Mouse (Mus musculus): ENCODE results near the gene Spns3. TPM values are rescaled to one million over a fixed set of nuclear protein-coding genes. Genes with fewer than 3 reads are reported as not detected.
A peak's percentile ranks its signal among the peaks of the same experiment; 100 is the strongest.

The Spns3 gene
- polyA plus RNA-seq, 1 experiment from 2014 or later, result 1.9 TPM

DNA sequence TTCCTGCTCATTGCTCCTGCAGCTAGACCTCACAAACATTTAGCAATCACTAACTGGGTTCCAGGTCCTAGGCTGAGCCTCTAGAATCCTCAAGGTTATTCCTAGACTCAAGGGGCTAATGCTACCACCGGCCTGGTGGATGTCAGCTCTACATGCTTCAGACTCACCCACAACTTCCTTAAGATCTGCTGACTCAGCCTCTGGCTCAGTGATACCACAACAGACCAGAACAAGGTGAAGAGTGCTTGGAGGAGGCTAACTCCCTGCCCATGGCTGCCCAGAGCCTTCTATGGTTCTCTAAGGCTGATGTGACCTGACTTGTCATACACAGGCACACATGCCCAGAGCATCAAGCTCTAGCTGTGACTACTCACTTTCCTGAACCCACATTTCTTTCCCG is 70.8 kb downstream of the Spns3 start:
- Histone ChIP-seq H3K36me3 (replicated peaks; ENCODE audit: insufficient read depth, low read length) (no peaks in the 10 kb centered on the region), H3K4me2 (ENCODE audit: low read depth, low read length) (no peak overlapping the region), H3K4me1 (ENCODE audit: insufficient read depth) (peaks cover 36% of the 10 kb centered on the region), H3K9ac (replicated peaks) (no peak overlapping the region), H3K27ac (ENCODE audit: low read depth) (no peak overlapping the region), H3K9me3 (ENCODE audit: low read length) (no peaks in the 10 kb centered on the region), H3K27me3 (ENCODE audit: insufficient read depth, low read length) (no peaks in the 10 kb centered on the region), H3K4me3 (ENCODE audit: low read depth, low read length) (no peak overlapping the region)
- ATAC-seq (no peak), DNase-seq (no peak)
- no peak for TF ChIP-seq CTCF (IDR thresholded peaks at IDR 0.05; ENCODE audit: low read depth)
- TF ChIP-seq EP300 (IDR thresholded peaks at IDR 0.05; ENCODE audit: low read depth), result no peak
- WGBS (ENCODE audit: insufficient replicate concordance), result 47% methylated on average over 2 of the region's 2 CpGs

DNA sequence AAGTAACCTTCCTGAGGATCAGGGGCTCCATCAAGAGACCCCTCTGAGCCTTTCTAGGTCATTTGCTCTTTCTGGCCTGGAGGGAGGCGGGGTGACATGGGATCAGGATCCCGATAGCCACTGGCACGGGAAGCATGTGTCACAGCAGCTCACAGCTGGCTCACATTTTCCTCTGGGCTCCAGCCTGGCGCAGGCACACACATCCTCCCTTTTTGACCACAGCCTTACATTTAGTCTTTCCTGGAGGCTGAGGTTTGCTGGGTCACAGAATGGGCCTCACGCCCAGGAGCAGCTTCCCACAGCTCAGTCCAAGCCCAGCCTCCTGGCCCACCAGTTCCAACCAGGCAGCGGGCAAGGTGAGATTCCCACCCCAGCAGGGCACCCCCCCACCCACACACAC is 72.1 kb downstream of the Spns3 start:
- WGBS (ENCODE audit: insufficient replicate concordance), result 46% methylated on average over 6 of the region's 6 CpGs
- DNase-seq (no peak), ATAC-seq (no peak)
- no peak overlapping the region for H3K4me2 ChIP-seq (ENCODE audit: low read depth, low read length)
- no peaks in the 10 kb centered on the region for H3K9me3 ChIP-seq (ENCODE audit: low read length)
- H3K36me3 ChIP-seq (replicated peaks; ENCODE audit: insufficient read depth, low read length), result no peaks in the 10 kb centered on the region
- no peak for TF ChIP-seq CTCF (IDR thresholded peaks at IDR 0.05; ENCODE audit: low read depth)
- TF ChIP-seq EP300 (IDR thresholded peaks at IDR 0.05; ENCODE audit: low read depth), result no peak
- peaks cover 48% of the 10 kb centered on the region for H3K4me1 ChIP-seq (ENCODE audit: insufficient read depth)
- no peak overlapping the region for H3K4me3 ChIP-seq (ENCODE audit: low read depth, low read length)
- H3K27me3 ChIP-seq (ENCODE audit: insufficient read depth, low read length), result no peaks in the 10 kb centered on the region
- no peak overlapping the region for H3K9ac ChIP-seq (replicated peaks)
- peak overlapping the region; percentile 11; the same call in 1 of the 2 replicates for H3K27ac ChIP-seq (ENCODE audit: low read depth)

DNA sequence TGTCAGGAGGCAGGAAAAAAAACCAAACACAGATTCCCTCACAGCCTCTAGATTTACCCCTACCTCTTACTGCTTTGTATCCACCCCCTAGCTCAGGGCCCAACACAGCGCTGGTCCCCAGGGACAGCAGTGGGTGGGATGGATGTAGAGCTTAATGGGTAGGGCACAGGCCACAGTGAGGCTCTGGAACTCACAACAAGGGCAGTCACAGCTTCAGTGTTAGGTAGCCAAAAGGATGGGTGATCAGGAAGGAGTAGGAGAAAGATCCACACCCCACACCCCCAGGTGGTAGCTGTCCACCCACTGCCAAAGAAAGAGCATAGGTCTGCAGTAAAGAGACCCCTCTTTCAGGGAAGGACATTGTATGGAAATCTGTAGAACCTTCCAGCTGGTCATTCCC is 72.7 kb downstream of the Spns3 start:
- Histone ChIP-seq H3K27me3 (ENCODE audit: insufficient read depth, low read length) (no peaks in the 10 kb centered on the region), H3K36me3 (replicated peaks; ENCODE audit: insufficient read depth, low read length) (no peaks in the 10 kb centered on the region), H3K9me3 (ENCODE audit: low read length) (no peaks in the 10 kb centered on the region), H3K4me1 (ENCODE audit: insufficient read depth) (peaks cover 51% of the 10 kb centered on the region), H3K27ac (ENCODE audit: low read depth) (0 out of 2 replicates have a peak overlapping the region, but pooled peaks have one; percentile 16), H3K9ac (replicated peaks) (no peak overlapping the region), H3K4me2 (ENCODE audit: low read depth, low read length) (no peak overlapping the region), H3K4me3 (ENCODE audit: low read depth, low read length) (no peak overlapping the region)
- 86% methylated on average over 1 of the region's 1 CpGs for WGBS (ENCODE audit: insufficient replicate concordance)
- no peak for DNase-seq
- TF ChIP-seq EP300 (IDR thresholded peaks at IDR 0.05; ENCODE audit: low read depth) (no peak), CTCF (IDR thresholded peaks at IDR 0.05; ENCODE audit: low read depth) (no peak)
- ATAC-seq, result no peak

GRCm38 (mm10) chr11:72477182-72477581 is 73.1 kb downstream of the Spns3 start:
- Histone ChIP-seq H3K9ac (replicated peaks) (no peak overlapping the region), H3K27ac (ENCODE audit: low read depth) (no peak overlapping the region), H3K9me3 (ENCODE audit: low read length) (no peaks in the 10 kb centered on the region), H3K36me3 (replicated peaks; ENCODE audit: insufficient read depth, low read length) (no peaks in the 10 kb centered on the region), H3K4me1 (ENCODE audit: insufficient read depth) (peaks cover 51% of the 10 kb centered on the region), H3K4me2 (ENCODE audit: low read depth, low read length) (no peak overlapping the region), H3K4me3 (ENCODE audit: low read depth, low read length) (no peak overlapping the region), H3K27me3 (ENCODE audit: insufficient read depth, low read length) (no peaks in the 10 kb centered on the region)
- no peak for TF ChIP-seq CTCF (IDR thresholded peaks at IDR 0.05; ENCODE audit: low read depth)
- no peak for TF ChIP-seq EP300 (IDR thresholded peaks at IDR 0.05; ENCODE audit: low read depth)
- no peak for ATAC-seq
- no peak for DNase-seq
- 43% methylated on average over 5 of the region's 5 CpGs for WGBS (ENCODE audit: insufficient replicate concordance)

DNA sequence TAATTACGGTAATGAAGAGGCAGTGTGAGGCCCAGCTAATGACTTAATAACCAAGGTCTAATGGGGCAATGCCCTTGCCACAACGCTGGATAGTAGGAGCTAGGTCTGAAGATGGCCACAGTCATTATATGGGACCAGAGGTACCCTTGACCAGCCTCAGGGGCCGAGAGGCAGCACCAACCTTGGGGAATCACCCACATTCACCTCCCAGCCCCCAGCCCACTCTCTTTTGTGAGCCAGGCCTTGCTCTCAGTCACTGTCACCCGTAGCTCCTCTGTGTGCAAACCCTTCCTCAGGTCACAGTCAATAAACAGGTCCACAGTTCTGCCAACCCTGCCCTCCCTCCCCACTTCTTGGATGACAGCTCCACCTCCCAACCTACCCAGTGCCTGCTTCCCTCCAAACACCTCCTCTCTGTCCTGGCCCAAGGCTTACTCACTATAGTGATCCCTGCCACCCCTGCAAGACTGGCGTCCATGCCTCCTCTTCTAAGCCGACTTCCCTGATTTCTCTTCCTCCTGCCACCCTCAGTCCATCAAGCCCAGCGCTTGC is 74.2 kb downstream of the Spns3 start:
- no peaks in the 10 kb centered on the region for H3K36me3 ChIP-seq (replicated peaks; ENCODE audit: insufficient read depth, low read length)
- peak overlapping the region; percentile 73; the same call in 1 of the 2 replicates for H3K27ac ChIP-seq (ENCODE audit: low read depth)
- H3K9ac ChIP-seq (replicated peaks), result no peak overlapping the region
- 52% methylated on average over 7 of the region's 7 CpGs for WGBS (ENCODE audit: insufficient replicate concordance)
- H3K9me3 ChIP-seq (ENCODE audit: low read length), result no peaks in the 10 kb centered on the region
- no peak for TF ChIP-seq EP300 (IDR thresholded peaks at IDR 0.05; ENCODE audit: low read depth)
- no peaks in the 10 kb centered on the region for H3K27me3 ChIP-seq (ENCODE audit: insufficient read depth, low read length)
- H3K4me3 ChIP-seq (ENCODE audit: low read depth, low read length), result no peak overlapping the region
- peaks cover 52% of the 10 kb centered on the region for H3K4me1 ChIP-seq (ENCODE audit: insufficient read depth)
- 0 out of 2 replicates have a peak overlapping the region, but pooled peaks have one; percentile 39 for H3K4me2 ChIP-seq (ENCODE audit: low read depth, low read length)
- no peak for ATAC-seq
- no peak for DNase-seq

- Histone ChIP-seq H3K9me3 (ENCODE audit: low read length) (no peaks in the 10 kb centered on the region), H3K27ac (ENCODE audit: low read depth) (peak overlapping the region; percentile 73), H3K4me3 (ENCODE audit: low read depth, low read length) (no peak overlapping the region), H3K36me3 (replicated peaks; ENCODE audit: insufficient read depth, low read length) (no peaks in the 10 kb centered on the region), H3K27me3 (ENCODE audit: insufficient read depth, low read length) (no peaks in the 10 kb centered on the region), H3K4me2 (ENCODE audit: low read depth, low read length) (peak overlapping the region; percentile 39; the same call in 1 of the 2 replicates), H3K9ac (replicated peaks) (0 out of 2 replicates have a peak overlapping the region, but pooled peaks have one; percentile 8), H3K4me1 (ENCODE audit: insufficient read depth) (peaks cover 54% of the 10 kb centered on the region)
- DNase-seq (no peak), ATAC-seq (peak; percentile 48)
- 29% methylated on average over 7 of the region's 7 CpGs for WGBS (ENCODE audit: insufficient replicate concordance)
- no peak for TF ChIP-seq EP300 (IDR thresholded peaks at IDR 0.05; ENCODE audit: low read depth)
- TF ChIP-seq CTCF (IDR thresholded peaks at IDR 0.05; ENCODE audit: low read depth), result no peak
These were observed 74.9 kb downstream of the Spns3 start for GRCm38 (mm10) chr11:72475408-72475807.
